Mouse (Mus musculus) bone marrow, adult 2 months (tissue): Measurements from ENCODE around the gene Fxyd5.

Experiments
- CTCF ChIP-seq: fragments of 200-500 bp; IDR thresholded peaks from 2 replicates; pipeline ENCODE4 v1.5.1; 2011; ENCODE audit warnings: low read length, control low read depth; ENCODE audit not compliant: control insufficient read depth, insufficient read depth
- POLR2A ChIP-seq: fragments of 200-500 bp; IDR thresholded peaks from 2 replicates; pipeline ENCODE4 v1.6.1; 2011; ENCODE audit warnings: low read depth, mild to moderate bottlenecking, control low read depth, low read length, borderline replicate concordance; ENCODE audit not compliant: control insufficient read depth

GRCm38 (mm10) chr7:30988519-30989162 lies 53.6 kb downstream of the Fxyd5 start:
- TF ChIP-seq CTCF (no peak), POLR2A (no peak)
